Mouse (Mus musculus) ES-E14 (cell line): Measurements from ENCODE around the gene Dock10.

Experiments
- CHD2 ChIP-seq: IDR thresholded peaks from 2 replicates; pipeline ENCODE4 v1.6.1; 2014; ENCODE audit warnings: mild to moderate bottlenecking, low read depth, low read length, inconsistent platforms
- HCFC1 ChIP-seq: IDR thresholded peaks from 2 replicates; pipeline ENCODE4 v1.6.1; 2012; ENCODE audit warnings: low read length, inconsistent platforms, borderline replicate concordance; ENCODE audit not compliant: insufficient read depth
- MAFK ChIP-seq: IDR thresholded peaks from 2 replicates; pipeline ENCODE4 v1.6.1; 2014; ENCODE audit warnings: mild to moderate bottlenecking, low read depth, low read length, inconsistent platforms; ENCODE audit not compliant: insufficient read depth
- ZC3H11A ChIP-seq: IDR thresholded peaks from 2 replicates; pipeline ENCODE4 v1.6.1; 2012; ENCODE audit warnings: low read depth, mild to moderate bottlenecking, inconsistent platforms, low read length, borderline replicate concordance
- ZNF384 ChIP-seq: IDR thresholded peaks from 2 replicates; pipeline ENCODE4 v1.6.1; 2012; ENCODE audit warnings: low read depth, low read length, inconsistent platforms

- TF ChIP-seq MAFK (no peak), HCFC1 (no peak), CHD2 (no peak), ZNF384 (no peak), ZC3H11A (no peak)
Measured at GRCm38 (mm10) chr1:80739472-80739871, 18.9 kb downstream of the Dock10 start.
